Mouse (Mus musculus) kidney, postnatal 0 days (tissue): ENCODE data around the gene Bcas1. TPM values are rescaled to one million over a fixed set of nuclear protein-coding genes. Genes with fewer than 3 reads are reported as not detected.
A peak's percentile ranks its signal among the peaks of the same experiment; 100 is the strongest.

Source experiments
- ATAC-seq: fragments of 200-750 bp; cut with Nextera tagmentation; replicated peaks from 2 replicates; pipeline ENCODE4 v1.8.0; 2017; ENCODE audit warnings: low read depth, moderate number of reproducible peaks, moderate TSS enrichment, moderate library complexity; ENCODE audit not compliant: low FRiP score
- DNase-seq: peaks from one replicate; pipeline ENCODE4 v3.0.0-alpha.2; 2016; ENCODE audit warnings: low spot score
- H3K27ac ChIP-seq: fragments of 300-500 bp; sonication (generic); 2 replicates; pipeline ENCODE4 v1.5.1; 2014; ENCODE audit warnings: mild to moderate bottlenecking
- H3K27me3 ChIP-seq: fragments of 300-500 bp; sonication (generic); 2 replicates; pipeline ENCODE4 v1.6.1; 2014; ENCODE audit warnings: low read length, mixed read lengths; ENCODE audit not compliant: insufficient read depth
- H3K36me3 ChIP-seq: fragments of 300-500 bp; sonication (generic); 2 replicates; pipeline ENCODE4 v1.6.1; 2014; ENCODE audit warnings: low read length, mixed read lengths; ENCODE audit not compliant: insufficient read depth
- H3K4me1 ChIP-seq: fragments of 300-500 bp; sonication (generic); replicated peaks from 2 replicates; pipeline ENCODE4 v1.6.1; 2014; ENCODE audit warnings: antibody characterized with exemption, low read length, mixed read lengths; ENCODE audit not compliant: insufficient read depth
- H3K4me2 ChIP-seq: fragments of 300-500 bp; sonication (generic); 2 replicates; pipeline ENCODE4 v1.6.1; 2014; ENCODE audit warnings: mild to moderate bottlenecking, low read length, moderate library complexity, mixed read lengths
- H3K4me3 ChIP-seq: fragments of 300-500 bp; sonication (generic); replicated peaks from 2 replicates; pipeline ENCODE4 v1.5.1; 2014; ENCODE audit warnings: low read depth, low read length
- H3K9ac ChIP-seq: fragments of 300-500 bp; sonication (generic); 2 replicates; pipeline ENCODE4 v1.6.1; 2014; ENCODE audit warnings: low read depth, low read length
- H3K9me3 ChIP-seq: fragments of 300-500 bp; sonication (generic); replicated peaks from 2 replicates; pipeline ENCODE4 v1.6.1; 2016; ENCODE audit warnings: low read length, inconsistent platforms, mixed read lengths
- CTCF ChIP-seq: IDR thresholded peaks from 2 replicates; pipeline ENCODE4 v1.5.1; 2016; ENCODE audit warnings: antibody characterized with exemption, low read depth, mild to moderate bottlenecking, moderate library complexity
- WGBS: fragments of 180-500 bp; shearing (Covaris S2); extraction: QIAGEN DNeasy Blood & Tissue Kit; methylation state at CpG from one replicate; pipeline ENCODE4 v1.1.7; 2014; 5-methylcytosine and 5-hydroxymethylcytosine counted together
- polyA plus RNA-seq: library from polyadenylated mRNA; unstranded; fragments of >200 nt; fragmentation: Nextera tagmentation; extraction: Ambion mirVana; gene quantifications from 2 replicates; pipeline ENCODE4 v1.2.1, GENCODE M21; 2015

Bcas1 gene
- polyA plus RNA-seq, 1 experiment from 2014 or later: 0.61 TPM

DNA sequence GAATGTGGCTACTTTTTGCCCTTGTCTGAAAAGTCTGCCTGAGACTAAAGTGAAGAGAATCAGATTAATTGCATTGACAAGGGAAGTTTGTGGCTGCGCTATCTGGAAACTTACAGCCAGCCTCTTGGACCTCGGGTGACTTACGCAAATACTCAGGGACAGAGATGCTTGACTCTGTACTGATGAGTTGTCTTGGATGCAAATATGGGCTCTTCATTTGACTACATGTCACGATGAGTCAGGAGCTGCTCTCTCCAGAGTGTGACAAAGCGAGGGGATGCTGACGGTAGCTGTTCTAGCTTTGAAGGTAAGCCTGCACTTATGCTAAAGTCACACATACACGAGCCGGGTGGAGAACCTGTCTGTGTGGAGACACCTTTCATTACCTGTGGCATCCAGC, 111.3 kb downstream of the Bcas1 start:
- no peaks in the 10 kb centered on the region for H3K36me3 ChIP-seq
- no peak overlapping the region for H3K27ac ChIP-seq
- DNase-seq: no peak
- no peak overlapping the region for H3K4me2 ChIP-seq
- H3K9ac ChIP-seq: no peak overlapping the region
- H3K27me3 ChIP-seq: no peaks in the 10 kb centered on the region
- 95% methylated on average over 8 of the region's 8 CpGs for WGBS
- no peak for ATAC-seq
- H3K9me3 ChIP-seq: no peaks in the 10 kb centered on the region
- peaks cover 10% of the 10 kb centered on the region for H3K4me1 ChIP-seq
- no peak overlapping the region for H3K4me3 ChIP-seq
- TF ChIP-seq CTCF: no peak

DNA sequence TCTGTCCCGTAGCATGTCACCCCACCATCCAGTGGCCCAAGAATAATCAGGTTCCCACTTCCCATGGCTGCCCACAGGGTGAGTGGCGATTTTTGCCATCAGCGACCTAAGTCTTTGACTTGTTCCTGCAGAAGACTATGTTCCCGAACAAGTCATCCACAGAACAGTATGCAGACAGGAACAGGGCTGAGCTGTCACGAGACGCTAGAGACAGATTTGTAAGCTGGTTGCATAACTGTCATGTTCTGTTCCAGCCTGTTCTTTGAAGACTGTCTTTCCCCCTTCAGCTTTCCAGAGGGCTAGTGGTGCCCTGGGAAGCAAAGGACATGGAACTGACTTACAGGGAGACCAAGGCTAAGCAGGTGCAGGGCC, 116.7 kb downstream of the Bcas1 start:
- H3K4me3 ChIP-seq: no peak overlapping the region
- H3K9ac ChIP-seq: no peak overlapping the region
- no peak overlapping the region for H3K27ac ChIP-seq
- H3K4me1 ChIP-seq: 0 out of 2 replicates have a peak, but pooled peaks cover 4% of the 10 kb centered on the region
- ATAC-seq: no peak
- no peak for DNase-seq
- TF ChIP-seq CTCF: no peak
- no peak overlapping the region for H3K4me2 ChIP-seq
- H3K36me3 ChIP-seq: no peaks in the 10 kb centered on the region
- no peaks in the 10 kb centered on the region for H3K9me3 ChIP-seq
- WGBS: 85% methylated on average over 6 of the region's 6 CpGs
- no peaks in the 10 kb centered on the region; the same call in 1 of the 2 replicates for H3K27me3 ChIP-seq

DNA sequence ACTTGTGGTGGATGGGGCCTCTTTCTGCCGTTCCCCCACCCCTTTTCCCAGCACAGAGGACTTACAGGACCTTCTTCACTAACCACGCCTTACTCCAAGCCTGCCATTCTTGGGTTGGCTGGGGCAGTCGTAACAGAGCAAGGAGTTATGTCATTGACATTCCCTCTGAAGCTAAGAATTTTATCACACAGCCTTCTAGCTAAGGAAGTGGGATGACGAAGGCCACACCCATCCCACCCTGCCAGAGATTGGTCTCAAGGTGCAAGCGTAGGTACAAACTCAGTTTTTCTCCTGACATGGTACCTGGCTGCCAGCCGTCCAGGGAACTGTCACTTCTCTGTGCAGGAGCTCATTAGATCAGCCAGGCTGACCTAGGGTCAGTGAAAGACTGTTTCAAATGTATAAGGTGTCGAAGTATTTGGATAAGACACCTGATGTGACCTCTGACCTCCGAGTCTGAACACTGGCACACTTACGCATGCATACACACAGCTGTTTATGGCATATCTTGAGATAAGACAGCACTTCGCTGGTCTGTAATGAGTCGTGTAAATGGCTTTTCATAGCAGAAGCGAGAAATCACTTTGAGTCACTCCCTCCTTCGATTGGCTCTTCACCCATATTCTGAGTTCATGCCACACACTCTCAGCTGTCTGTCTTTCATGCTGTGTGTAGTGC, 117.2 kb downstream of the Bcas1 start:
- 82% methylated on average over 13 of the region's 13 CpGs for WGBS
- no peak for ATAC-seq

DNA sequence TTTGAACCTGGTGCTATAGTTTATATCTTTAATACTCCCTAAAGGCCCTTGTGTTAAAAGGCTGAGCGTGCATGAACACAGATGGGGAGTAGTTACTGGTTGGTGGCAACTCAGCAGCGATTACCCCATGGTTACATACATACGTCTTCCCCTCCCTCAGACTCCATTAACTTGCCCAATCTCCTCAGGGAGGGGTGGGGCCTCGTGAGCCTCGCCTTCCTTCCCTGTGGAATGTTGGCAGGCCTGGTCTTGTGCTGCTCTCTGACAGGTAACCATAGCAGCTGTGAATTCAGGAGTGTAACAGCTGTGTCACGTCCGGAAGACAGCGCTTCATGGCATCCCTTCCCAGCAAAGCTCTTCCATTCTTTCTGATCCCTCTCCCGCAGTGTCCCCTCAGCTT, 118.7 kb downstream of the Bcas1 start:
- Histone ChIP-seq H3K9me3 (no peaks in the 10 kb centered on the region), H3K4me1 (0 out of 2 replicates have a peak, but pooled peaks cover 4% of the 10 kb centered on the region), H3K4me2 (no peak overlapping the region), H3K27ac (no peak overlapping the region), H3K9ac (no peak overlapping the region), H3K4me3 (no peak overlapping the region), H3K36me3 (no peaks in the 10 kb centered on the region), H3K27me3 (no peaks in the 10 kb centered on the region; the same call in 1 of the 2 replicates)
- TF ChIP-seq CTCF: no peak
- peak; percentile 74; the same call in 1 of the 2 replicates for ATAC-seq
- DNase-seq: peak; percentile 57
- WGBS: 32% methylated on average over 9 of the region's 9 CpGs

More for the DNA sequence above, 117.2 kb downstream of the Bcas1 start:
- no peak overlapping the region for H3K4me2 ChIP-seq
- no peak overlapping the region for H3K4me3 ChIP-seq
- DNase-seq: no peak
- TF ChIP-seq CTCF: no peak
- no peak overlapping the region for H3K27ac ChIP-seq
- no peaks in the 10 kb centered on the region for H3K9me3 ChIP-seq
- no peak overlapping the region for H3K9ac ChIP-seq
- no peaks in the 10 kb centered on the region for H3K36me3 ChIP-seq
- no peaks in the 10 kb centered on the region; the same call in 1 of the 2 replicates for H3K27me3 ChIP-seq
- 0 out of 2 replicates have a peak, but pooled peaks cover 4% of the 10 kb centered on the region for H3K4me1 ChIP-seq

DNA sequence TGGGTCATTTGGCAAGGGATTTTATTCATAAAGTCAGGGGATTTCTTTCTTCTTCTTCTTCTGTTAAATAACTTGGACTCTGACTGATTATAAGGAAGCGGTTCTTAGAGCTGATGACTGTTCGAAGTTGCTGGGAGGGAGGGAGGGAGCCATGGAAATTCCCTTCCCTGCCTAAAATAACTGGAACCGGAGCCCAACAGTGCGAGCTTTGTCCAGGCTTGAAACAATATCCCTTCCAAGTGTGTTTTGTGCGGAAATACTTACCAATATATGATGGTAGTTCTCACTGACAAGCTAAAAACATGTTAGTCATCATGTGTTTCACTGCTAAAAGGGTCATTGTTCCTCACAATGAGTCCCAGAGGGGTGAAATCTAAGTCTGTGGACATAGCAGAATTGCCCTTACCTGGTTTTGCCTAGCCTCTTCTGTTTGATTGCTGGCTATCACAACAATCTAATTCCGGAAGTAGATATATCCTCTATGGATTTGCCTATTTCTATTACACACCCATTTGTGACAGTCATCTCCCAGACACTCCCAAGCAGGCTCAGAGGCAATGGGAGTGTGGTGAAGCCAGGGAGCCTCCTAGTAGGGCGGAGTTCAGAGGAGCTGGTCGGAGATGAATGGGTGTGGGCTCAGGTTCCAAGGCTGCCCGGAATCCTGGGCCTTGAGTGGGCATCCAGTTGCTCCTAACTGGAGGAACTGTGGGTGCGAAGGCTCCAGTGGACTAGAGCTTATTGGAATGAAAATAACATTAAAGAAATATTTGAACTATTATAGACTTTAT, 119.4 kb downstream of the Bcas1 start:
- Histone ChIP-seq H3K4me1 (0 out of 2 replicates have a peak, but pooled peaks cover 4% of the 10 kb centered on the region), H3K9ac (no peak overlapping the region), H3K4me3 (no peak overlapping the region), H3K27ac (no peak overlapping the region), H3K27me3 (no peaks in the 10 kb centered on the region; the same call in 1 of the 2 replicates), H3K4me2 (no peak overlapping the region), H3K36me3 (no peaks in the 10 kb centered on the region), H3K9me3 (no peaks in the 10 kb centered on the region)
- ATAC-seq (no peak), DNase-seq (no peak)
- 55% methylated on average over 10 of the region's 10 CpGs for WGBS
- no peak for TF ChIP-seq CTCF

DNA sequence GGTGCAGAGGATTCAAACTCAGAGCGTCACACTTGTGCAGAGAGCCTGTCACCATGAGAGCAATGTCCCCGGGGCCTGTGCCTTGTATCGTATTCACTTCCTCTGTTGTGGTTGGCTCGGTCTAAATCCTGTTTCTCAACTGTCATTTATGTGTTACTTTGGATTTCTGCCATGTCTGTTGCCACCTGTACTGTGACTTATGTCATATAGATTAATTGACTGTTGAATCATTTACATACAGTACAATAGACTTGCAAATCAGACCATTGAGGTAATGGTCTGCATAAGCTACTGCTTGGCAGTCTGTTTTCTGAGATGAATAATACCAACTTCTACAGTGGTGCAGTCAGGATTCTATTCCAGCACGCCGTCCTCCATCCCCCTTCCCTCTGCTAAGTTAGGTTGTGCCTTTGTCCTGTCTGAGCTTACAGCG, 120.0 kb downstream of the Bcas1 start:
- Histone ChIP-seq H3K36me3 (no peaks in the 10 kb centered on the region), H3K27me3 (no peaks in the 10 kb centered on the region; the same call in 1 of the 2 replicates), H3K4me2 (no peak overlapping the region), H3K9me3 (no peaks in the 10 kb centered on the region), H3K4me3 (no peak overlapping the region), H3K4me1 (0 out of 2 replicates have a peak, but pooled peaks cover 4% of the 10 kb centered on the region), H3K27ac (no peak overlapping the region), H3K9ac (no peak overlapping the region)
- no peak for TF ChIP-seq CTCF
- ATAC-seq (no peak), DNase-seq (no peak)
- 59% methylated on average over 7 of the region's 7 CpGs for WGBS
